Mouse (Mus musculus) small intestine, adult 2 months (tissue): ENCODE measurements at regions not wholly inside any gene's neighbourhood (a gene's known extent, or its start where the extent isn't known, plus 50 kb on each side); places are given as distances from the start of the nearest gene placed in this dataset.

ENCODE experiments used
- CTCF ChIP-seq: fragments of 200-500 bp; IDR thresholded peaks from 2 replicates; pipeline ENCODE4 v1.5.1; 2012; ENCODE audit warnings: low read depth, mild to moderate bottlenecking, control low read depth, inconsistent platforms, low read length, moderate library complexity, mixed read lengths; ENCODE audit not compliant: insufficient replicate concordance, insufficient read length; ENCODE audit errors: extremely low read depth
- POLR2A ChIP-seq: fragments of 200-500 bp; IDR thresholded peaks from 2 replicates; pipeline ENCODE4 v1.6.1; 2012; ENCODE audit warnings: low read depth, mild to moderate bottlenecking, control low read depth, inconsistent platforms, low read length, moderate library complexity

- TF ChIP-seq CTCF, result no peak
- TF ChIP-seq POLR2A, result no peak
These were observed 198.9 kb upstream of the Cntn5 start for GRCm38 (mm10) chr9:11103448-11103847.
